Mouse (Mus musculus): ENCODE results near the gene Actn4.

- TF ChIP-seq POLR2A (IDR thresholded peaks at IDR 0.05; ENCODE audit: borderline replicate concordance, extremely low read depth, insufficient read depth, insufficient read length, poor library complexity, severe bottlenecking): no peak
- no peak for TF ChIP-seq CTCF (IDR thresholded peaks at IDR 0.05; ENCODE audit: borderline replicate concordance, extremely low read depth, insufficient read depth, insufficient read length)
These were observed 20.6 kb downstream of the Actn4 start for GRCm38 (mm10) chr7:28941542-28941941.
